Mouse (Mus musculus) CH12.LX (cell line): Measurements from ENCODE around the gene Phf21a. TPM values are rescaled to one million over a fixed set of nuclear protein-coding genes. Genes with fewer than 3 reads are reported as not detected.
A peak's percentile ranks its signal among the peaks of the same experiment; 100 is the strongest.

Experiments used
- DNase-seq: peaks from one replicate; pipeline ENCODE4 v3.0.0-alpha.2; 2013; ENCODE audit errors: extremely low read depth
- H3K27ac ChIP-seq: 2 replicates; pipeline ENCODE4 v1.5.1; 2012; ENCODE audit warnings: low read depth, mild to moderate bottlenecking, control low read depth, moderate library complexity; ENCODE audit not compliant: insufficient read depth
- H3K27me3 ChIP-seq: replicated peaks from 2 replicates; pipeline ENCODE3; 2012; ENCODE audit warnings: inconsistent platforms
- H3K36me3 ChIP-seq, 2 experiments: replicated peaks in 1 of 2; 2 replicates each; pipeline versions ENCODE3 to v1.6.1; 2012; ENCODE audit warnings: inconsistent platforms in 1 of 2, low read length in 1 of 2, mild to moderate bottlenecking in 1 of 2, mixed read lengths in 1 of 2, moderate library complexity in 1 of 2; ENCODE audit not compliant: control insufficient read depth in 1 of 2, insufficient read depth in 1 of 2
- H3K4me1 ChIP-seq, 2 experiments: 2 replicates each; pipeline ENCODE4 v1.6.1; 2012; ENCODE audit warnings: inconsistent platforms in 1 of 2, moderate library complexity in 1 of 2; ENCODE audit not compliant: insufficient read depth in 2 of 2, control insufficient read depth in 1 of 2
- H3K4me2 ChIP-seq: 2 replicates; pipeline ENCODE4 v1.6.1; 2012; ENCODE audit warnings: low read depth, mild to moderate bottlenecking, control low read depth; ENCODE audit not compliant: poor library complexity, insufficient read depth, severe bottlenecking
- H3K4me3 ChIP-seq, 3 experiments: fragments of 150-350 bp in 1 of 3; sonication (generic) in 1 of 3; replicated peaks in 1 of 3; 2 replicates each; pipeline versions ENCODE3 to v1.5.1; 2011 to 2012; ENCODE audit warnings: low read depth in 2 of 3, low read length in 2 of 3, mild to moderate bottlenecking in 2 of 3, moderate library complexity in 2 of 3, control low read depth in 1 of 3, improper control_type of control experiment in 1 of 3, inconsistent platforms in 1 of 3, mixed read lengths in 1 of 3; ENCODE audit not compliant: poor library complexity in 1 of 3
- H3K79me2 ChIP-seq: replicated peaks from 2 replicates; pipeline ENCODE4 v1.6.1; 2012; ENCODE audit warnings: mild to moderate bottlenecking, moderate library complexity; ENCODE audit not compliant: control insufficient read depth, poor library complexity, insufficient read depth, severe bottlenecking; ENCODE audit errors: extremely low read depth
- H3K9ac ChIP-seq: 2 replicates; pipeline ENCODE4 v1.6.1; 2012; ENCODE audit warnings: low read depth, mild to moderate bottlenecking, control low read depth, moderate library complexity; ENCODE audit not compliant: insufficient read depth
- H3K9me3 ChIP-seq: replicated peaks from 2 replicates; pipeline ENCODE3; 2012; ENCODE audit warnings: low read length, inconsistent platforms, mixed read lengths
- BHLHE40 ChIP-seq: IDR thresholded peaks from 2 replicates; pipeline ENCODE4 v1.6.1; 2011; ENCODE audit warnings: mild to moderate bottlenecking, low read depth, low read length, improper control_type of control experiment
- CHD1 ChIP-seq: IDR thresholded peaks from 2 replicates; pipeline ENCODE4 v1.6.1; 2012; ENCODE audit warnings: low read depth, low read length, improper control_type of control experiment, inconsistent platforms
- CHD2 ChIP-seq: IDR thresholded peaks from 2 replicates; pipeline ENCODE4 v1.6.1; 2011; ENCODE audit warnings: low read length, improper control_type of control experiment
- E2F4 ChIP-seq: IDR thresholded peaks from 2 replicates; pipeline ENCODE4 v1.6.1; 2011; ENCODE audit warnings: low read depth, low read length, improper control_type of control experiment; ENCODE audit not compliant: insufficient replicate concordance
- ELF1 ChIP-seq: IDR thresholded peaks from 2 replicates; pipeline ENCODE4 v1.6.1; 2014; ENCODE audit warnings: low read depth, mild to moderate bottlenecking, inconsistent platforms, low read length, improper control_type of control experiment
- EP300 ChIP-seq: IDR thresholded peaks from 2 replicates; pipeline ENCODE4 v1.6.1; 2011; ENCODE audit warnings: low read length, improper control_type of control experiment
- ETS1 ChIP-seq: conservative IDR thresholded peaks from 2 replicates; pipeline ENCODE4 v1.6.1; 2012; ENCODE audit warnings: low read depth, mild to moderate bottlenecking, inconsistent platforms, low read length, improper control_type of control experiment, moderate library complexity
- GABPA ChIP-seq: IDR thresholded peaks from 2 replicates; pipeline ENCODE4 v1.6.1; 2012; ENCODE audit warnings: low read depth, low read length, improper control_type of control experiment, inconsistent platforms; ENCODE audit not compliant: insufficient replicate concordance
- IRF4 ChIP-seq: IDR thresholded peaks from 2 replicates; pipeline ENCODE4 v1.6.1; 2014; ENCODE audit warnings: low read depth, mild to moderate bottlenecking, inconsistent platforms, low read length, improper control_type of control experiment
- KAT2A ChIP-seq: IDR thresholded peaks from 2 replicates; pipeline ENCODE4 v1.6.1; 2012; ENCODE audit warnings: low read length, improper control_type of control experiment, inconsistent platforms; ENCODE audit not compliant: insufficient replicate concordance
- MAX ChIP-seq: IDR thresholded peaks from 2 replicates; pipeline ENCODE4 v1.6.1; 2011; ENCODE audit warnings: low read length, improper control_type of control experiment
- MAZ ChIP-seq: IDR thresholded peaks from 2 replicates; pipeline ENCODE4 v1.6.1; 2012; ENCODE audit warnings: low read depth, mild to moderate bottlenecking, inconsistent platforms, low read length, improper control_type of control experiment, moderate library complexity
- MEF2A ChIP-seq: IDR thresholded peaks from 2 replicates; pipeline ENCODE4 v1.6.1; 2014; ENCODE audit warnings: low read depth, mild to moderate bottlenecking, inconsistent platforms, low read length, improper control_type of control experiment, borderline replicate concordance
- MXI1 ChIP-seq: IDR thresholded peaks from 2 replicates; pipeline ENCODE4 v1.6.1; 2011; ENCODE audit warnings: mild to moderate bottlenecking, low read depth, low read length, improper control_type of control experiment
- MYC ChIP-seq: IDR thresholded peaks from 2 replicates; pipeline ENCODE4 v1.6.1; 2011; ENCODE audit warnings: low read depth, mild to moderate bottlenecking, improper control_type of control experiment, low read length
- NELFE ChIP-seq: IDR thresholded peaks from 2 replicates; pipeline ENCODE4 v1.6.1; 2011; ENCODE audit warnings: low read depth, low read length, improper control_type of control experiment
- NRF1 ChIP-seq: IDR thresholded peaks from 2 replicates; pipeline ENCODE4 v1.6.1; 2014; ENCODE audit warnings: low read depth, mild to moderate bottlenecking, inconsistent platforms, low read length, improper control_type of control experiment, moderate library complexity
- POLR2A ChIP-seq: IDR thresholded peaks from 2 replicates; pipeline ENCODE4 v1.6.1; 2011; ENCODE audit warnings: low read depth, mild to moderate bottlenecking, improper control_type of control experiment, low read length
- POLR2AphosphoS2 ChIP-seq: IDR thresholded peaks from 2 replicates; pipeline ENCODE4 v1.6.1; 2011; ENCODE audit warnings: low read depth, low read length, improper control_type of control experiment
- SIN3A ChIP-seq: IDR thresholded peaks from 2 replicates; pipeline ENCODE4 v1.6.1; 2012; ENCODE audit warnings: low read length, improper control_type of control experiment, inconsistent platforms
- SMC3 ChIP-seq: IDR thresholded peaks from 2 replicates; pipeline ENCODE4 v1.6.1; 2011; ENCODE audit warnings: low read depth, low read length, improper control_type of control experiment
- TCF12 ChIP-seq: IDR thresholded peaks from 2 replicates; pipeline ENCODE4 v1.6.1; 2014; ENCODE audit warnings: low read depth, mild to moderate bottlenecking, inconsistent platforms, low read length, improper control_type of control experiment
- UBTF ChIP-seq: IDR thresholded peaks from 2 replicates; pipeline ENCODE4 v1.6.1; 2012; ENCODE audit warnings: low read depth, mild to moderate bottlenecking, inconsistent platforms, low read length, improper control_type of control experiment, moderate library complexity
- USF2 ChIP-seq: conservative IDR thresholded peaks from 2 replicates; pipeline ENCODE4 v1.6.1; 2011; ENCODE audit warnings: low read depth, low read length, improper control_type of control experiment
- ZKSCAN1 ChIP-seq: IDR thresholded peaks from 2 replicates; pipeline ENCODE4 v1.6.1; 2012; ENCODE audit warnings: low read depth, inconsistent platforms, low read length, improper control_type of control experiment, borderline replicate concordance
- ZMIZ1 ChIP-seq: IDR thresholded peaks from 2 replicates; pipeline ENCODE4 v1.6.1; 2012; ENCODE audit warnings: low read depth, mild to moderate bottlenecking, inconsistent platforms, low read length, improper control_type of control experiment
- ZNF384 ChIP-seq: IDR thresholded peaks from 2 replicates; pipeline ENCODE4 v1.6.1; 2012; ENCODE audit warnings: low read depth, low read length, improper control_type of control experiment, inconsistent platforms
- dilution Hi-C: fragments of 300-500 bp; cut with MboI; formaldehyde crosslinking; loops from 2 replicates; pipeline ENCODE4 v1.14.3; 2020; ENCODE audit warnings: low sequenced_read_pairs; ENCODE audit not compliant: extremely low pct_unique_long_range_greater_than_20kb, extremely low pct_ligation_motif_present
- in situ Hi-C: fragments of 300-500 bp; cut with MboI; formaldehyde crosslinking; loops from 3 replicates; pipeline ENCODE4 v1.14.3; 2019; ENCODE audit warnings: low sequenced_read_pairs, low pct_ligation_motif_present, low pct_unique_long_range_greater_than_20kb, mixed read lengths
- polyA plus RNA-seq: library from polyadenylated mRNA; unstranded; fragments of >175 nt; gene quantifications from 2 replicates; pipeline ENCODE4 v1.2.1, GENCODE M21; 2012; ENCODE audit warnings: low read depth; ENCODE audit not compliant: insufficient read length
- total RNA-seq, 2 experiments: library from RNA; depleted of rRNA; stranded (reverse); fragments of 300-350 nt in 1 of 2; fragments of >200 nt in 1 of 2; gene quantifications; 2 replicates each; pipeline ENCODE4 v1.2.3; 2012 to 2014

The Phf21a gene
- total and polyA plus RNA-seq, 3 experiments = 10.2 to 24.5 (median 12.0) TPM

DNA sequence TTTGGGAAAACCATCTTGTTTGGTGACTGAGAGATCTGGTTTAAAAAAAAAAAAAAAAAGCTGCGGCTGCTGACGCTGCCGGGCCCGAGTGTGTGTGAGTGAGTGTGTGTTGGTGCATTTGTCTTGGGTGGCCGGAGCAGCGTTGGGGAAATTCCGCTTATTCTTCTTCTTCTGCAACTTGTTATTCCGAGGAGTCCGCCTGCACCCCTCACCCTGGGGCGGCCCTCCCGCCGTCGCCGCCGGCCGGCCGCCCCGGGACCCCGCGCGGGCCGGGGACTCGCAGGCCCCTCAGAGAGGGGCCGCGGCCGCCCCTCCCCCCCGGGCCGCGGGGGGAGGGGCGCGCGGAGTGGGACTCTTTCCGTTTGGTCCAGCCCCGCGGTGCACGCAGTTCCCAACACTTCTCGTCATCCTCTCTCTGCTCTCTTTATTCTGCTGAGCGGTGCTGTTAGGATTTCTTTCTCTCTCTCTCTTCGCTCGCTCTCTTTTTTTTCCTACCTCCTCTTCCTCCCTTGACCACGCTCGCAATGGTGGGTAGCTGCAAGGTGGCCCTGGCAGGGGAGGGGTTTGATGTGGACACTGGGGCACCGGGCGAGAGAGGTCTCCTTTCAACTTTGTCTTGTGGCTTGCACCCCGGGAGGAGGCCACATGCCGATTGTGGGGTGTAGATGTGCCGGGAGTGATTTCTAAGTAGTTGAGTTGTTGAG lies 92.3 kb downstream of the Phf21a start:
- Histone ChIP-seq H3K36me3 (no peaks in the 10 kb centered on the region), H3K4me1 (peaks cover 0 to 16% of the 10 kb centered on the region in 2 experiments; a peak in 2 of 4 replicates), H3K79me2 (peaks cover 32% of the 10 kb centered on the region), H3K9me3 (no peaks in the 10 kb centered on the region), H3K4me2 (peak overlapping the region; percentile 95), H3K27ac (peak overlapping the region; percentile 83), H3K4me3 (peak overlapping the region; percentile 78 to 87 (median 80)), H3K27me3 (no peaks in the 10 kb centered on the region), H3K9ac (peak overlapping the region; percentile 99)
- TF ChIP-seq NRF1 (no peak), SMC3 (no peak), ZNF384 (peak; percentile 87), EP300 (no peak), MAX (no peak), IRF4 (0 out of 2 replicates have a peak, but pooled peaks have one; percentile 8), CHD2 (peak; percentile 92), CHD1 (no peak), ZKSCAN1 (no peak), GABPA (no peak), TCF12 (0 out of 2 replicates have a peak, but pooled peaks have one; percentile 62), POLR2A (no peak), E2F4 (no peak), USF2 (no peak), SIN3A (peak; percentile 6; the same call in 1 of the 2 replicates), UBTF (no peak), ZMIZ1 (no peak), MXI1 (peak; percentile 69; the same call in 1 of the 2 replicates), KAT2A (no peak), ETS1 (no peak), MEF2A (0 out of 2 replicates have a peak, but pooled peaks have one; percentile 20), POLR2AphosphoS2 (no peak), MAZ (peak; percentile 44; the same call in 1 of the 2 replicates), ELF1 (0 out of 2 replicates have a peak, but pooled peaks have one; percentile 18), NELFE (no peak), MYC (no peak), BHLHE40 (peak; percentile 36)
- in situ Hi-C loops (no loop called here), dilution Hi-C loops (no loop called here)
- peak; percentile 44 for DNase-seq
